Mouse (Mus musculus): ENCODE measurements around the gene 1700037H04Rik. TPM values are rescaled to one million over a fixed set of nuclear protein-coding genes. Genes with fewer than 3 reads are reported as not detected.

The 1700037H04Rik gene
- polyA plus RNA-seq (2012; fragmentation: generic; extraction: Trizol), result 75.2 TPM

DNA sequence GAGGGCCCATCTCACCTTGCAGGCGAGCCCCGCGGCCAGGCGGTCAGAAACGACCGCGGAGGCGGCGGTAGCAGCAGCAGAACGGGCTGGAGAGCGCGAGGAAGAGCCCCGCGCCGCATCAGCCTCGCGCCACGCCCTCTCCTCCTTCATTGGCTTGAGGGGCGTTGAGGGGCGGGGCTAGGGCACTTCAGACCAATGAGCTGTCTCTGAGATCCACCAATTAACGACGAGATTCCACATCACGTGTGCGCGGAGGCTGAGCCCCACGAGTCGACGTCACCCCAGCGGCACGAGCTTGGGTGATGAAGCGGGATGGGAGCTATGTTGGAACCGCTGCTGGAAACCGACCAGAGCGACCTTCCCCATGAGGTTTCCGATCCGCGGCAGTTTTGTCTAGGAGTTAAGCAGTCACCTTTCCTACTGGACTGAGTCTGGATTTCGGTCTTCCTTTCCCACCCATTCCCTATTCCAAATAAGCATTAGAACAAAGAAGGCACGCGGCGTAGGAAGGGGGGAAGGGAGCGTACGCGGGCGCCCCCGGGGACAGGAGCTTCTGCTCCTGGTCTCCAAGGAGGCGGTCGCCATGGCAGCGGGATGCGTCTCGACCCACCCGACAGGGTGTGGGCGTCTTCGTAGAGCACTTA is at the start of gene 1700037H04Rik:
1700037H04Rik (minus strand) TSS at position 144 of the 644 bp plus-strand sequence.
- no peaks in the 10 kb centered on the region for H3K27me3 ChIP-seq (ENCODE audit: control insufficient read depth, insufficient read depth, insufficient read length)
- peak within 1 kb of the TSS; percentile 59 for H3K4me3 ChIP-seq
- peaks cover 11% of the 10 kb centered on the region for H3K79me2 ChIP-seq (ENCODE audit: control insufficient read depth, insufficient read depth)
- peak within 1 kb of the TSS; percentile 20 for H3ac ChIP-seq (ENCODE audit: control insufficient read depth, insufficient read length)
- H3K36me3 ChIP-seq (ENCODE audit: control insufficient read depth, insufficient read depth), result no peaks in the 10 kb centered on the region
- H3K4me2 ChIP-seq (ENCODE audit: low read depth), result peak within 1 kb of the TSS; percentile 95
- TF ChIP-seq TCF3 (IDR thresholded peaks at IDR 0.05; ENCODE audit: insufficient read length, low read depth) (no peak), POLR2A (IDR thresholded peaks at IDR 0.05; ENCODE audit: insufficient read length, low read depth) (peak; percentile 90), SRF (IDR thresholded peaks at IDR 0.05; ENCODE audit: control insufficient read depth, insufficient read length, low read depth) (peak; percentile 66), TCF12 (IDR thresholded peaks at IDR 0.05; ENCODE audit: insufficient read depth, poor library complexity, severe bottlenecking) (no peak), REST (IDR thresholded peaks at IDR 0.05; ENCODE audit: insufficient read depth, insufficient read length) (no peak), POLR2AphosphoS2 (IDR thresholded peaks at IDR 0.05; ENCODE audit: insufficient read length, low read depth) (peak; percentile 88), USF1 (IDR thresholded peaks at IDR 0.05; ENCODE audit: low read depth) (peak; percentile 99), MYOD1 (IDR thresholded peaks at IDR 0.05; ENCODE audit: control insufficient read depth in 1 of 3, insufficient read length in 2 of 3, low read depth in 2 of 3) (no peak), E2F4 (IDR thresholded peaks at IDR 0.05; ENCODE audit: insufficient read depth) (peak; percentile 35), CEBPB (IDR thresholded peaks at IDR 0.05; ENCODE audit: insufficient read depth, poor library complexity, severe bottlenecking) (no peak), MYOG (IDR thresholded peaks at IDR 0.05; ENCODE audit: control insufficient read depth in 1 of 3, insufficient read depth in 1 of 3, insufficient read length in 2 of 3, low read depth in 2 of 3) (no peak), MAX (IDR thresholded peaks at IDR 0.05; ENCODE audit: low read depth) (peak; percentile 59)

DNA sequence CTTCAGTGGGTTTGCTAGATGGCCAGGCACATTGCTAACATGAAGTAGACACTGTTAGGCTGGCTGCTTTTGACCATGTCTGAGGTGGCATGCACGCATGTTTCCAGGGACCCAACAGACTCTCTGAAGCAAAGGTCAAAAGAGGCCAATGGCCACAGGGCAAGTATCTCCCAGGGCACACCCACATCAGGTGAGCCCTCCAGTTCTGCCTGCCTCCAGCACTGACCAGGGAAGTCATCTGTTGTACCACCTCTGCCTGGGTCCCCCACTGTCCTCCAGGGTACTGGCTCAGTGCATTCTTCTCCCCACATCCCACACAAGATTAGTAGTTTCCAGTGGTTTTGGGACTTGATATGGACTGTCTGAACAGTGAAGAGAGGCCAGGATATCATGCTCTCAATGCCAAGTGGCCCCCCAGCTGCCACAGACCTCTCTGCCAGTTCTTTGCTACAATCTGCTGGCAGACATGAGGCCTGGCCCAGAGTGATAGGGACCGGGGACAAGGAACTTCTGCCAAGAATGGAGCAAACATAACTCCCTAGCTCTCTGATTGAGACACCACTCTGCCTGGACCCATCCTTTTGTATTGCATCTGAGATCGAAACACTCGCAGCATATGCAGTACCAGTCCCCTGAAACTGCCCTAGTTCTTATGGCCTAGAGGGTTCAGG is 49.4 kb upstream of the 1700037H04Rik start:
- peaks cover 6% of the 10 kb centered on the region for H3K79me2 ChIP-seq (ENCODE audit: control insufficient read depth, insufficient read depth)
- peak overlapping the region; percentile 78 for H3K4me2 ChIP-seq (ENCODE audit: low read depth)
- H3K36me3 ChIP-seq (ENCODE audit: control insufficient read depth, insufficient read depth), result no peaks in the 10 kb centered on the region
- H3K27me3 ChIP-seq (ENCODE audit: control insufficient read depth, insufficient read depth, insufficient read length), result no peaks in the 10 kb centered on the region
- H3K4me3 ChIP-seq, result peak overlapping the region; percentile 48
- no peak overlapping the region for H3ac ChIP-seq (ENCODE audit: control insufficient read depth, insufficient read length)
- TF ChIP-seq REST (IDR thresholded peaks at IDR 0.05; ENCODE audit: insufficient read depth, insufficient read length) (no peak), POLR2A (IDR thresholded peaks at IDR 0.05; ENCODE audit: insufficient read length, low read depth) (no peak), TCF3 (IDR thresholded peaks at IDR 0.05; ENCODE audit: insufficient read length, low read depth) (no peak)

DNA sequence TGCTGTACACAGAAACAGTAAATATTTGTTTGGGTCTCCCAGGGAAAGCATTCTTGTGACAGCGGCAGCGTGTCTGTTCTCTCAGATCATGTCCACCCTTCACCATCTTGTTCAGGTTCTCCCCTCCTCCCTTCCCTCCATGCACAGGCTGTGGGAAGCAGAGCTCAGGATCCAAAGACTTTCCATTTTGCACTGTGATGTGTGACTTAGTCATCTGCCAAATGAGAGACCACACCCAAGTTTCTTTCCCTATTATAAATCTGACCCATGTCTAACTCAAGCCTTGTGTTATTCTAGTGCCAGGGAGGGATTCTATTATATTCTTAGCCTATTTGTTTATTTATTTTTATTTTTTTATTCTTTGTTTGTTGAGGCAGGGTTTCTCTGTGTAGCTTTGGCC is 48.5 kb upstream of the 1700037H04Rik start:
- no peak overlapping the region for H3K4me3 ChIP-seq
- no peaks in the 10 kb centered on the region for H3K36me3 ChIP-seq (ENCODE audit: control insufficient read depth, insufficient read depth)
- H3K27me3 ChIP-seq (ENCODE audit: control insufficient read depth, insufficient read depth, insufficient read length), result no peaks in the 10 kb centered on the region
- TF ChIP-seq CEBPB (IDR thresholded peaks at IDR 0.05; ENCODE audit: insufficient read depth, poor library complexity, severe bottlenecking) (no peak), POLR2A (IDR thresholded peaks at IDR 0.05; ENCODE audit: insufficient read length, low read depth) (no peak)
- H3ac ChIP-seq (ENCODE audit: control insufficient read depth, insufficient read length), result no peak overlapping the region
- H3K4me2 ChIP-seq (ENCODE audit: low read depth), result peak overlapping the region; percentile 78
- peaks cover 6% of the 10 kb centered on the region for H3K79me2 ChIP-seq (ENCODE audit: control insufficient read depth, insufficient read depth)

DNA sequence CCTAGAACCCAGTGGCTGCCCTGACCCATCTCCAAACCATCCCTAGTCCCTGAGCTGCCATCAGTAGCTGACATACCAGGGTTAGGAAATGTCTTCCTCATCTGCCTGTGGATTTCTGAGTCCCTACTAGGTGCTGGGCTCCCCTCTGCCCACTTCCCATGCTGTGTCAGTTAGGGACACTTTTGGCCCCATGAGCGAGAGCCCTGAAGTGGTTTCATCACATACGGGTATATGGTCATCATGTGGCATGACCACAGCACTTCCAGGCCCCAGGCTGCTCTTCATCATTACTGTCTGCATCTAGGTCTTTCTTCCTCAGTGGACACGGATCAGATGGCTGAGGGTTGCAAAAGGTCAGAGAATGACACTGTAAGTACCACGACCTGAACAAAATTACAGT is 46.9 kb upstream of the 1700037H04Rik start, which contains the start of gene Ap5s1:
Ap5s1 (plus strand) TSS at position 301 of the 400 bp plus-strand sequence.
- H3K27me3 ChIP-seq (ENCODE audit: control insufficient read depth, insufficient read depth, insufficient read length), result no peaks in the 10 kb centered on the region
- H3K36me3 ChIP-seq (ENCODE audit: control insufficient read depth, insufficient read depth), result no peaks in the 10 kb centered on the region
- no peak within 1 kb of the TSS for H3ac ChIP-seq (ENCODE audit: control insufficient read depth, insufficient read length)
- no peak within 1 kb of the TSS for H3K4me2 ChIP-seq (ENCODE audit: low read depth)
- H3K4me3 ChIP-seq, result no peak within 1 kb of the TSS
- H3K79me2 ChIP-seq (ENCODE audit: control insufficient read depth, insufficient read depth), result peaks cover 5% of the 10 kb centered on the region
- no peak for TF ChIP-seq MAX (IDR thresholded peaks at IDR 0.05; ENCODE audit: low read depth)
- no peak for TF ChIP-seq REST (IDR thresholded peaks at IDR 0.05; ENCODE audit: insufficient read depth, insufficient read length)
- TF ChIP-seq SRF (IDR thresholded peaks at IDR 0.05; ENCODE audit: control insufficient read depth, insufficient read length, low read depth), result no peak
- TF ChIP-seq CEBPB (IDR thresholded peaks at IDR 0.05; ENCODE audit: insufficient read depth, poor library complexity, severe bottlenecking), result no peak
- no peak for TF ChIP-seq E2F4 (IDR thresholded peaks at IDR 0.05; ENCODE audit: insufficient read depth)
- no peak for TF ChIP-seq USF1 (IDR thresholded peaks at IDR 0.05; ENCODE audit: low read depth)
- no peak for TF ChIP-seq MYOG (IDR thresholded peaks at IDR 0.05; ENCODE audit: control insufficient read depth in 1 of 3, insufficient read depth in 1 of 3, insufficient read length in 2 of 3, low read depth in 2 of 3)
- no peak for TF ChIP-seq MYOD1 (IDR thresholded peaks at IDR 0.05; ENCODE audit: control insufficient read depth in 1 of 3, insufficient read length in 2 of 3, low read depth in 2 of 3)
- no peak for TF ChIP-seq TCF3 (IDR thresholded peaks at IDR 0.05; ENCODE audit: insufficient read length, low read depth)

DNA sequence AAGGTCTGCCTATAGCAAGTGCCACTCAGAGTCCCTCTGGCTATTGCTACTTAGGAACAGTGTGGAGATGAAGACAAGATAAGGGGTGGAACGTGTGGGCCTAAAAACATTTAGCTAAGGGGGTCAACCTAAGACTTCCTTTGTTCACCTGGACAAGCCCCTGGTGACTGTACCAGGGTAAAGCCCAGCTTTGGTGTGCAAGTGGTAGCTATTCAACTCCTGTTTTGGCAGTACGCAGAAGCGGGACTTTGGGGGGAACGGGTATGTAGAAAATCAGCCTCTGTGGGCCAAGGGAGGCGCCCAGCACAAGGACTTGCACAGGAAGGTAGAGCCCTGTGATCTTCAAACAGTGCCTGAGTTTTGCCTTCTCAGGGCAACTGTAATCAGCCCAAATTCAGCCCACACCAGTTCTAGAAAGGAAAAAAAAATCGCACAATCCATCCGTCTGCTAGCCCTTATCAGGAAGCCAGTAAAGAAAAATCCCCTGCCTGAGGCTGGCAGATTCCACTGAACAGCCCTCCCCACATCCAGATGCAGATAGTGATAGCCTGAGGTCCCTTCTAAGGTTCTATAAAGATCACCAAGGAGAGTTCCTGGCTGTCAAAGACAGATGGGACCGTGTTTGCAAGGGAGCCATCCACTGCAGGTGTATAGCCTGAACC is 45.8 kb upstream of the 1700037H04Rik start:
- Histone ChIP-seq H3K4me3 (no peak overlapping the region), H3ac (ENCODE audit: control insufficient read depth, insufficient read length) (no peak overlapping the region), H3K79me2 (ENCODE audit: control insufficient read depth, insufficient read depth) (no peaks in the 10 kb centered on the region), H3K4me2 (ENCODE audit: low read depth) (peak overlapping the region; percentile 59), H3K27me3 (ENCODE audit: control insufficient read depth, insufficient read depth, insufficient read length) (no peaks in the 10 kb centered on the region), H3K36me3 (ENCODE audit: control insufficient read depth, insufficient read depth) (no peaks in the 10 kb centered on the region)
- TF ChIP-seq REST (IDR thresholded peaks at IDR 0.05; ENCODE audit: insufficient read depth, insufficient read length) (no peak), MYOG (IDR thresholded peaks at IDR 0.05; ENCODE audit: control insufficient read depth in 1 of 3, insufficient read depth in 1 of 3, insufficient read length in 2 of 3, low read depth in 2 of 3) (no peak), MYOD1 (IDR thresholded peaks at IDR 0.05; ENCODE audit: control insufficient read depth in 1 of 3, insufficient read length in 2 of 3, low read depth in 2 of 3) (no peak), POLR2A (IDR thresholded peaks at IDR 0.05; ENCODE audit: insufficient read length, low read depth) (no peak)

All from myocyte (in vitro differentiated cells).